Comparison of ENCODE assay signal across 27 mouse cellular contexts in the genomic region with DNA sequence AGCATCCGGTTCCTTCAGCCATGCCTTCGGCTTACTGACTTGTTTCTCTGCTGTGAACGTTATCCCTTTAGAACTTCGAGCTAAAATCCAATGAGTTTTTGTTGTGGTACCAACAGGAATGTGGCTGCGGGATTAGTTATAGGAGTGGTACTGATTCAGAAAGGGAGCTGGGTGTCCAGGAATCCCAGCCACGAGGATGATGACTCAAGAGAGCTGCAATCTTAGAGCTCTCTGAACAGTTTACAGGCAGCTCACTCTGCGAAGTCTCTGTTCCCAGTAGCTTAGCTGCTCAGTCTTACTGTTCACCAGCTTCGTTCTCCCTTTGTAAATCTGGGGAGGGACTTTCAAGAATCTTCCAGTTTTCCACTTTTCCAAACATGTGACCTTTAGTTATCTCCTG.
"Had no signal": no experiment of that assay in that cellular context is flagged by ENCODE, and none has a peak within 500 bp of the region (broad histone marks: within the 10 kb centered on the region; RNA-seq: fewer than 3 reads in every experiment).

No protein-coding gene starts in this region.

- H3K27ac ChIP-seq: heart, adult 2 months; heart, embryonic 13.5 days; heart, embryonic 15.5 days; hindbrain, embryonic 13.5 days; hindbrain, embryonic 15.5 days; hindbrain, postnatal 0 days; kidney, embryonic 15.5 days; kidney, postnatal 0 days; left cerebral cortex, adult 2 months; limb, embryonic 13.5 days; limb, embryonic 15.5 days; liver, embryonic 12.5 days; liver, embryonic 14.5 days had no signal

- DNase-seq: gastrocnemius, postnatal 14 days; gastrocnemius, postnatal 36 days; heart, adult 11 months; heart, adult 2 months; heart, postnatal 14 days; heart, postnatal 36 days; kidney, adult 11 months; kidney, adult 2 months; kidney, adult 9 months; kidney, postnatal 14 days; kidney, postnatal 36 days; layer of hippocampus, adult 9-11 months; layer of hippocampus, postnatal 36 days; left cerebral cortex, postnatal 4 days had no signal

- H3K4me3 ChIP-seq: heart, adult 2 months; heart, embryonic 13.5 days; heart, embryonic 15.5 days; hindbrain, embryonic 13.5 days; hindbrain, embryonic 15.5 days; kidney, embryonic 15.5 days; left cerebral cortex, adult 2 months; limb, embryonic 13.5 days; limb, embryonic 15.5 days; liver, embryonic 12.5 days had no signal

- H3K36me3 ChIP-seq: heart, embryonic 13.5 days; heart, embryonic 15.5 days; hindbrain, embryonic 13.5 days; hindbrain, embryonic 15.5 days; kidney, embryonic 15.5 days; limb, embryonic 13.5 days; limb, embryonic 15.5 days; liver, embryonic 12.5 days had no signal

- H3K4me2 ChIP-seq: heart, embryonic 11.5 days; heart, embryonic 13.5 days; heart, embryonic 15.5 days; hindbrain, embryonic 13.5 days; hindbrain, embryonic 15.5 days; kidney, embryonic 15.5 days; limb, embryonic 13.5 days; limb, embryonic 15.5 days; liver, embryonic 12.5 days had no signal
